Mouse (Mus musculus): Measurements from ENCODE around the gene Fam221a. TPM values are rescaled to one million over a fixed set of nuclear protein-coding genes. Genes with fewer than 3 reads are reported as not detected.
A peak's percentile ranks its signal among the peaks of the same experiment; 100 is the strongest.

Fam221a gene
- total RNA-seq (2017), result 4.2 and 6.9 TPM in 2 replicates

GRCm38 (mm10) chr6:49367159-49368054, at the start of gene Fam221a:
Gene Fam221a (plus strand): TSS chr6:49367739.
- ATAC-seq (replicated peaks in 1 of 2; ENCODE audit: insufficient read depth in 1 of 2, low FRiP score in 2 of 2, low TSS enrichment in 1 of 2, low read depth in 1 of 2, poor library complexity in 2 of 2, severe bottlenecking in 2 of 2), result peak; percentile 94 to 96

DNA sequence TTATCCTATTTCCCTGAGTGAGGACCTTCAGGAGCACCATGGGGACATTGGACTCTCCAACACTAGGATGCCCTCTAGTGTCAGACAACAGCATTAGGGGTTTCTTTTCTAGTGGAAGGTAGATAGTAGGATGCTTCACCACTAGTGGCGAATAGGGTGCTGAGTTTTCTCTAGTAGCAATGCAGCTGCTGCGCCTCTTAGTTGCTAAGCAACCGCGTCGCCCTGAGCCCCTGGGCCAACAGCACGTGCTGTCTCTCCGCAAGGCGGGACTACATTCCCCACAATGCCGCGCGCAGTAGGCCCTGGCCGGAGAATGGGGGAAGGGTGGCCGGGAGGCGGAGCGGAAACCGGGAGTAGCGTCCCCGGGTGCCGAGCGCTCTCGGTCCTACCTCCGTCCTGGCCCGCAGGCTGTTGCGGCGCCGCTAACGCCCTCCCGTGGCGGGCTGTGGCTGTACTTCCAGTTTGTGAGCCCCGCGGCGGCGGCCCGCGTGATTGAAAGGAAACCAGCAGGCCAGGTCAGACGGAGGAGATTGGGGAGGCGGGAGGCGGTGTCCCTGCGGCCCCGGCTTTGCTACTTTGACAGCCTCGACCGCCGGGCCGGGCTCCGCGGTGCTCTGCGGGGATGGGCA, 48.5 kb upstream of the Fam221a start, which contains the start of gene Ccdc126:
TSS of gene Ccdc126 (plus strand) at position 309 of the 629 bp plus-strand sequence.
- peak; percentile 99 for ATAC-seq (replicated peaks in 1 of 2; ENCODE audit: insufficient read depth in 1 of 2, low FRiP score in 2 of 2, low TSS enrichment in 1 of 2, low read depth in 1 of 2, poor library complexity in 2 of 2, severe bottlenecking in 2 of 2)

- no peak for ATAC-seq (replicated peaks in 1 of 2; ENCODE audit: insufficient read depth in 1 of 2, low FRiP score in 2 of 2, low TSS enrichment in 1 of 2, low read depth in 1 of 2, poor library complexity in 2 of 2, severe bottlenecking in 2 of 2)
Measured at GRCm38 (mm10) chr6:49319595-49320315, 47.8 kb upstream of the Fam221a start.

DNA sequence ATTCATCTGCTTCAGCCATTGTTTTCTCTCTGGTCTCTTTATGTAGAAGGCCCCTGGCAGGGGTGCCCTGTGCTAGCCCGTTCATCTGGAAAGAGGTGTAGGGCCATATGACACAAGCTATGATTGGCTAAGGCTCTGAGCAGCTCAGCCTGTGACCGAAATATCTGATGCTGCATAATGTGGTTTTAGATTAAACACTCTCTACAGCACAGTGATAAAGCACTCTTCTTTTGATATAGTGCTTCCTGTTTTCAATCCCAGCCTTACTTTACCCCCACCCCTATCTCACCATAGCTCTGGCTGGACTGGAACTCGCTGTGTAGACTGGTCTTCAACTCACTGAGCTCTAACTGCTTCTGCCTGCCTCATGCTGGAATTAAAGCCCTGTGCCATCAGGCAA, 46.2 kb upstream of the Fam221a start:
- no peak for ATAC-seq (replicated peaks in 1 of 2; ENCODE audit: insufficient read depth in 1 of 2, low FRiP score in 2 of 2, low TSS enrichment in 1 of 2, low read depth in 1 of 2, poor library complexity in 2 of 2, severe bottlenecking in 2 of 2)

GRCm38 (mm10) chr6:49322056-49322455, 45.5 kb upstream of the Fam221a start:
- no peak for ATAC-seq (replicated peaks in 1 of 2; ENCODE audit: insufficient read depth in 1 of 2, low FRiP score in 2 of 2, low TSS enrichment in 1 of 2, low read depth in 1 of 2, poor library complexity in 2 of 2, severe bottlenecking in 2 of 2)

- no peak for ATAC-seq (replicated peaks in 1 of 2; ENCODE audit: insufficient read depth in 1 of 2, low FRiP score in 2 of 2, low TSS enrichment in 1 of 2, low read depth in 1 of 2, poor library complexity in 2 of 2, severe bottlenecking in 2 of 2)
Measured at GRCm38 (mm10) chr6:49322986-49323385, 44.6 kb upstream of the Fam221a start.

GRCm38 (mm10) chr6:49324528-49324927, 43.0 kb upstream of the Fam221a start:
- no peak for ATAC-seq (replicated peaks in 1 of 2; ENCODE audit: insufficient read depth in 1 of 2, low FRiP score in 2 of 2, low TSS enrichment in 1 of 2, low read depth in 1 of 2, poor library complexity in 2 of 2, severe bottlenecking in 2 of 2)

GRCm38 (mm10) chr6:49325294-49325693, 42.2 kb upstream of the Fam221a start:
- no peak for ATAC-seq (replicated peaks in 1 of 2; ENCODE audit: insufficient read depth in 1 of 2, low FRiP score in 2 of 2, low TSS enrichment in 1 of 2, low read depth in 1 of 2, poor library complexity in 2 of 2, severe bottlenecking in 2 of 2)

DNA sequence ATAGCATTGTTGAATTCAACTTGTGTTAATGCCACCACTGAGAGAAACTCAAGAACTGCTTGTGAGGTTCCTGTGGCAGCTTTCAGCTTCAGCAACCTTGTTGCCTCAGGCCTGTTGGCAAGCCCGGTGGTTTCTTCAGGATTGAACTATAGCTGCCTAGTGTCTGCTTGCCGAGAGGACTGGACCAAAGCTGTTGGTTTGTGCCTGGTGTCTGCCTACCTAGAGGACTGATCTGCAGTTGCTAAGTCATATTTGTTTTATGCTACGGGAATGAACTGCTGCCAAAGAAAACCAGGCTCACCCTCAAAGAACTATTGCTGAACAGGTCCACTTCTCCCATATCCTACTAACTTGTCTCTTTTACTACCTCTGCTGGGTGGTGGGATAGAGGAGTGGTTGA, 40.7 kb upstream of the Fam221a start:
- ATAC-seq (replicated peaks in 1 of 2; ENCODE audit: insufficient read depth in 1 of 2, low FRiP score in 2 of 2, low TSS enrichment in 1 of 2, low read depth in 1 of 2, poor library complexity in 2 of 2, severe bottlenecking in 2 of 2), result no peak

- peak in 1 of 2 experiments; percentile 36; a peak in 1 of 4 replicates for ATAC-seq (replicated peaks in 1 of 2; ENCODE audit: insufficient read depth in 1 of 2, low FRiP score in 2 of 2, low TSS enrichment in 1 of 2, low read depth in 1 of 2, poor library complexity in 2 of 2, severe bottlenecking in 2 of 2)
Measured at GRCm38 (mm10) chr6:49331369-49332059, 36.0 kb upstream of the Fam221a start.

GRCm38 (mm10) chr6:49332060-49332370, 35.5 kb upstream of the Fam221a start:
- no peak; a peak in 1 of 4 replicates for ATAC-seq (replicated peaks in 1 of 2; ENCODE audit: insufficient read depth in 1 of 2, low FRiP score in 2 of 2, low TSS enrichment in 1 of 2, low read depth in 1 of 2, poor library complexity in 2 of 2, severe bottlenecking in 2 of 2)

DNA sequence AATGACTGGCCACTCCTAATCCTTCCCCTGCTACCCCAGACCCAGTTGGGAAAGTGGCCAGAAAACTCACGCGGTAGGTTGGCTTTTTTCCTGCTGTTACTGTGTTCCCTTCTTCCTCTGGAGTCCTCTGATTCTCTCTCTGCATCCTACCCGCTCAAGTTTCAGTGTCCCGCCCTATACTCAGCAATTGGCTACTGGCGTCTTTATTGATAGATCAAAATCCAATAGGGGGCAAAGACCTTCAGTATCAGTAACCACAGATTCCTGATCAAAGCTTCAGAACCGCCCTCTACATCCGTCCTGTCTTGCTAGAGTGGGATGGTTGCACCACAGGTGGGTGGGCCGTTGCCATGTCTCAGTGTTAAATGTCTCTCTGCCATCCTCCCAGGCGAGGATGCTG, 29.0 kb upstream of the Fam221a start:
- peak in 1 of 2 experiments; percentile 53; a peak in 1 of 4 replicates for ATAC-seq (replicated peaks in 1 of 2; ENCODE audit: insufficient read depth in 1 of 2, low FRiP score in 2 of 2, low TSS enrichment in 1 of 2, low read depth in 1 of 2, poor library complexity in 2 of 2, severe bottlenecking in 2 of 2)

DNA sequence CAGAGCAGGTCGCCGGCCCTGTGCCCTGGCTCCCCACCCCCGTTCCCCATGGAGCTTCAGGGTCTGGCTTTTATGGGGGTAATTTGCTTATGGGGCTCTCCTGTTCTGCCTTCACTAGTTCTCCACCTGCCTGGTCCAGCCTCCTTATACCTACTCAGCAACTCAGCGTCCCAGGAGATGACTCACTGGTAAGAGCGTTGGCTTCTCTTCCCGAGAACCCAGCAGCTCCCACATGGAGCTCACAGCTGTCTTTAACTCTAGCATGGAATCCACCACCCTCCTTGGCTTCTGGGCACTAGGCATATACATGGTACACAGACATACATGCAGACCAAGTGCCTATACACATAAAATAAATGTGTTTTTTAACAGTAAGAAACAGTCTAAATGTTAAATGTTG, 28.4 kb upstream of the Fam221a start:
- ATAC-seq (replicated peaks in 1 of 2; ENCODE audit: insufficient read depth in 1 of 2, low FRiP score in 2 of 2, low TSS enrichment in 1 of 2, low read depth in 1 of 2, poor library complexity in 2 of 2, severe bottlenecking in 2 of 2), result no peak

- ATAC-seq (replicated peaks in 1 of 2; ENCODE audit: insufficient read depth in 1 of 2, low FRiP score in 2 of 2, low TSS enrichment in 1 of 2, low read depth in 1 of 2, poor library complexity in 2 of 2, severe bottlenecking in 2 of 2), result peak in 1 of 2 experiments; percentile 53; a peak in 1 of 4 replicates
Measured at GRCm38 (mm10) chr6:49343737-49344469, 23.6 kb upstream of the Fam221a start.

DNA sequence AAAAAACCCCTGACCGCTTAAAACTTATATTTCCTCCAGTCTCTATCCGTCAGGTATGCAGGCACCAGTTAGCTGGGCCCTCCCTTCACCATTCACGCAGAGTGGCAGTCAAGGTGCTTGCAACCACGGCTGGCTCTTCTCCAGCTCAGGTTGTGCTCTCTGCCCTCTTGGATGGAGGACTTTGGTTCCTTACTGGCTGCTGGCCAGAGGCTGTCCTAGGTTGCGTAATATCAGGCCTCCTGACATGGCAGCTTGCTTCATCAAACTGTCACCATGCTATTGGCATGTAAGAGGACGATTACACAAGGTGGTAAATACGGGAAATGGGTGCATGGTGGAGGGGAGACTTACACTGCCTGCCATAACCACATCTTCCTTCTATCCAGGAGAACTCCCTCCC, 17.7 kb upstream of the Fam221a start:
- ATAC-seq (replicated peaks in 1 of 2; ENCODE audit: insufficient read depth in 1 of 2, low FRiP score in 2 of 2, low TSS enrichment in 1 of 2, low read depth in 1 of 2, poor library complexity in 2 of 2, severe bottlenecking in 2 of 2), result peak; percentile 17 to 53; a peak in 2 of 4 replicates

DNA sequence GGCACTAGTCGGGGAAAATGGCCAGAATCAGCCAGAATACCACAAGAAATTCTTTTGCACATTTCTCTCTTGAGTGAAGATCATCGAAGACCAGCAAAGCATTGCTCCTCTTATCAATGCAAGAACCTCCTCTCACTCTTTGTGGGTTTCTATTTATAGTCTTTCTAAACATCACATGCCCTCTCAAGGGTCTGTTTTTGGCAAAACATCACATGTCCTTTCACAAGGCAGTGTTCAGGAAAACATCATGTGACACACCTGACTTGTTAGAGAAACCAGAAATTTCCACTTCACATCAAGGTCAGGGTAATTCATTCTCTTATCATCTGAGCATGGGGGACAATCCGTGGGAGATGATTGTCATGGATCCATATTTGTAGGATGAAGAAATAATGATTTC, 12.9 kb upstream of the Fam221a start:
- ATAC-seq (replicated peaks in 1 of 2; ENCODE audit: insufficient read depth in 1 of 2, low FRiP score in 2 of 2, low TSS enrichment in 1 of 2, low read depth in 1 of 2, poor library complexity in 2 of 2, severe bottlenecking in 2 of 2), result no peak

- no peak for ATAC-seq (replicated peaks in 1 of 2; ENCODE audit: insufficient read depth in 1 of 2, low FRiP score in 2 of 2, low TSS enrichment in 1 of 2, low read depth in 1 of 2, poor library complexity in 2 of 2, severe bottlenecking in 2 of 2)
Measured at GRCm38 (mm10) chr6:49355171-49355570, 12.4 kb upstream of the Fam221a start.
